Mouse (Mus musculus): Measurements from ENCODE around the gene Hfm1.

The Hfm1 gene

DNA sequence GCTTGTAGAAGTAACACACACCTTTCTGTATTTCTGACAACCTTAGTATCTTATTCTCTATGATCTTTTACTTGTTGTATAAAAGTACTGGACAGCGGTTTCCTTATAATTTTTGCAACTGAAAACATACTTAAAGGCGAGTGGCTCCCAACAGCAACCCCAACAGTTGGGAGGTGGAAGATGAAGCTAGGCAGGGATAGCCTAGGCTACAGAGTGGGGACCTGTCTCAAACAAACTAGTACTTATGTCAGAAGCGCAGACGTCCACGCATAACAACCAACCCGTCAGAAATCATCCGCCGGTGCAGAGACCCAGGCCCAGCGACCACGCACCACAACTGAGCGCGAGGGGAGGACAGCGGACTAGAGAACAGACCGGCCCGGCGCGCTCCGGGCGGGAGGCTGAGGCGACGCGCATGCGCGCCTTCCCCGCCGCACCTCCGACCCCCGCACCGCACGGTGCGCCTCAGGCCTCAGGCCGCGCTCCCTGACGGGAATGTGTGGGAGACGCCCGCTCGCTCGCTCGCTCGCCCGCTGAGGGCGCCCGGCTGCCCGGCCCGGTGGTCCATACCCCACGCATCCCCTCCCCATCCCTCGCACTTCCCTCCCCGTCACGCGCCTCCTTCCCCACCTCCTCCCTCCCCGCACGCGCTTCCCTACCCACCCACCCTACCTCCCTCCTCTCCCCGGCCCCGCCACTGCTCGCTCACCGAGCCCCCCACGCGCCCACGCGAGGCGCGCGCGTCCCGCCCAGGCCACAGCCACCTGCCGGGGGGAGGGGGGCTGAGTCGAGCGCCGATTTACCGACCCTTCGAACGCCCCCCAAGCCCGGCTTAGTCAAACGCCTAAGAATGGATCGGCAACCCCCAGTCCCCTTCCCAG lies at the start of gene Hfm1:
Hfm1 (minus strand) TSS at position 834 of the 881 bp plus-strand sequence.
- peak; percentile 78 for DNase-seq (ENCODE audit: extremely low spot score, low spot score)

DNA sequence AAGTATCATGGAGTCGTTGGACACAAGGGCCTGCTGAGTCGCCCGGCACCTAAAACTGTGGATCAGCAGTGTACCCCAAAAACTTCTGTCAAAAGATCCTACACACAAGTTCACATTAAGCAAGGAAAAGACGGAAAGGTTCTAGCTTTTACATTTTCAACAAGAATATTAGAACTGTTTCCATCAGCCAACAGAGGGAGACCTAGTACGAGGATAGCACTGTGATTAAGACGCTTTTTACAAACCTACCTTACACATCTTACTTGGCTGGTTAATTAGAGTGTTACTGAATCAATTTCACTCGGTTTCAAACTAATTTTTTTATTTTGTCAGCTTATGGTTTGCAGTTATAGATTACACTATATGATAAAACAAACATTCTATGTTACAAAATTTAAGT lies 47.8 kb upstream of the Hfm1 start:
- DNase-seq (ENCODE audit: extremely low spot score, low spot score) = no peak

DNA sequence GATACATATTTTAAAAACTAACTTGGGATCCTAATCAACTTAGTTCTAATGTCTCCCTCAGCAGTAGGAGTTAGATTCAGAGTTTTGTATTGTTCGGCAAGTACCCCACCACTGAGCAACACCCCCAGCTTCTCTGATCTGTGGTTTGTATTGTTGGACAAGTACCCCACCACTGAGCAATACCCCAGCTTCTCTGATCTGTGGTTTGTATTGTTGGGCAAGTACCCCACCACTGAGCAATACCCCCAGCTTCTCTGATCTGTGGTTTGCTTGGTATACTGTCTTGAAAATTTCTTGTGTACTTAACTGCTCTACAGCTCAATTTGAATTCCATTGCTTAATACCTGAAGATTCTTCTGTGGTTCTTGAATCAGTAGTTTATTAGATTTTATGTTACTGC lies 41.5 kb upstream of the Hfm1 start:
- DNase-seq (ENCODE audit: extremely low spot score, low spot score) = no peak

DNA sequence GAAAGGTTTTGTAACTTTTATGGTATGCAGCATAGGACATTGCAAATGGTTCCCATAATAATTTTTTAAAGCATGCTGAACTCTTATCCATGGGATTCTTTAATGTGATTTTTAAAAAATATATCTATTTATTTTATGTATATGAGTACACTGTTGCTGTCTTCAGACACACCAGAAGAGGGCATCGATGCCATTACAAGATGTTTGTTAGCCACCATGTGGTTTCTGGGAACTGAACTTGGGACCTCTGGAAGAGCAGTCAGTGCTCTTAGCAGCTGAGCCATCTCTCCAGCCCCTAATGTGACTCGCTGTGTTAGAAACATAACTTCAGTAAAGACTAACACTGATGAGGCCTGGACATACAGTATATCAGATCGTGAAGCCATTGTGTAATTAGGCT lies 40.3 kb upstream of the Hfm1 start:
- no peak for DNase-seq (ENCODE audit: extremely low spot score, low spot score)

DNA sequence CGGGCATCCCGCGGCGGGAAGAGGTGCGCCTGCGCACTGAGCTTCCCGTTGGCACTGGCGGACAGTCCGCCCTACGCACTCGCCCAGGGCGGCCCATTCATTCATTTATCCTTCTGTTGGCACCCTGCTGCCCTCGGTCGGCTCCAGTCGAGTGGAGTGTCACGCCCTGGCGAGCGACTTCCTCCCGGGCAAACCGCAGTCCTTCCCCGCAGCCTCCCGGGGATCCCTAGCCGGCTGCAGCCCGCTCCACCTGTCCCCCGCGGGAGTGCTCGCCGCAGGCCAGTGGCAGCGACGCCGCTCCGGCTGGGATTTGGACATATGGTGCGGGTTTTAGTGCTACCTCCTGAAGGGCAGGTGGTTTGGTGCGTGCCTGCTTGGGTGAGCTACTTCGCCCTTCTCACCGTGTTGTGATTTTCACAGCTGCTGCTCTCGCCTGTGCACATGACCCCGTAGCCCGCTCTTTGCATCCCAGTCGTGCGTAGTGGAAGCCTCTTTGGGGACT lies 38.4 kb upstream of the Hfm1 start:
- no peak for DNase-seq (ENCODE audit: extremely low spot score, low spot score)

DNA sequence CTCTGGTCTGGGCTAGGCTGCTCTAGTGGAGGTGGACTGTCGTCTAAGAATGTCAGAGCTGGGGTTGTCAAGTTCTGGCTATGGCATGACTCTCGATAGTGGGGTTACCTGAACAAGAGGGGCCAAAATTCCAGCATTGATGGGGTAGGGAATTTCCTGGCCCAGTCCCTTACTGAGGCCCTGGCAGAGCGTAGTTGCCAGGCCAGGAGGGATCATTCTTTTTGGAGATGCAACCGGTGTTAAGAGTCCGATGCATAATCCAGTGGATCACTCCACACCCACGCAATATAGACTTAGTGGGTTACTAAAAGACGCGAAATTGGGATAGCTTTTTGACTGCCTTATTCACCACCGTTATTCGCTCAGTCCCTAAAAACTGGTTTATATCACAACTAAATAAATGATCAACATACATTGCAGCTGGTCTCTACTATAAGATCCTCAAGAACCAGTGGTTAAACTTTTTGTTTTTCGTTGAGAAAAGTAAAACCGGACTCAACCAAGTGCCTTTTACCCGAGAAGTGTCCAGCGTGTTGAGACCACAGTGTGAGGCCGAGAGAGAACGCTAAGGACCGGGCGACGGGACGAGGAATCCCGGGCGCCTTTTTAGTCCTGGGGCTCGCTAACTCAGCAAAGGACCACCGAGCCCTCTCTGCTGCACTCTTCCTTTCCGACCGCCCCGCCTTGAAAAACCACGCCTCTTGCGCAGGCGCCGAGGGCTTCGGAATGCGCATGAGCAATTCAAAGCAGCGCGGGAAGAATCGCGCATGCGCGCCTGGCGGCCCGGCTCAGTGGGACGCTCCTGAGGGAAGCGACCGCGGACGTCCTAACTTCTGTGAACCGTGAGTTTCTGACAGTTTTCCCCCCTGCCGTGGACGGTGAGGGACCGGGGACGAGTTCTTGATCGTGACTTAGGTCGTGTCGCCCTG lies 37.7 kb upstream of the Hfm1 start, which contains the start of gene Cdc7:
Cdc7 (plus strand) TSS at position 739 of the 929 bp plus-strand sequence.
- peak; percentile 98 for DNase-seq (ENCODE audit: extremely low spot score, low spot score)

DNA sequence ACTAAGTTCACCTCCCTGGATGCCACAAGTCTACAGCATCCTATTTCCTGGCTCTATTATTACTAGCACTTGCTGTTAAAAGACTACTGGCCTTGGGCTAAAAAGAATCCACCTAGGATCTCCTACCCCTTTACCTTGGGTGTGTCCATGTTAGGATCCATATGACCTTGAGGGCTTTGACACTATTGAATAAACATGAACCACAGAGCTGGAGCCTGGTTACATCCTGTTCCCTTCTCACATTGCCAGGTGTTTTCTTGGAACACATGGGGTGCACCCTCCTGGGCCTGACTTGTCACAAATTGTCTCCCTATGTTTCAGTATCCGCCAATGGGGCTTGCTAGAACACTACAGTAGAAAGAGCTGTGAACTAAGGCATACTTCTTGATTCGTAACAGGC lies 34.3 kb upstream of the Hfm1 start:
- no peak for DNase-seq (ENCODE audit: extremely low spot score, low spot score)

DNA sequence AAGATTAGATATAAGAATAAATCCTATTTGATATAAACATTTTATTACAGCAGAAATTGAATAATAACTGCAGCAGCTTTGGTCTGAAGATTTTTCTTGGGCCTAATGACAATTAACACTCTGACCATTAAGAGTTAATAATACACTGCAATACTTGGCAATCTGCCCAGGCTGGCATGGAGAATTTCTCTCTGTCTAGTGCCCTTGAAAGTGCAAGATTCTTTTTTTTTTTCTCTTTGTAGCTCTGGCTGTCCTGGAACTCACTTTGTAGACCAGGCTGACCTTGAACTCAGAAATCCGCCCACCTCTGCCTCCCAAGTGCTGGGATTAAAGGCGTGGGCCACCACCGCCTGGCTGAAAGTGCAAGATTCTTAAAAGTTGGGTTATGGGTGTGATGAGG lies 32.9 kb upstream of the Hfm1 start:
- no peak for DNase-seq (ENCODE audit: extremely low spot score, low spot score)

DNA sequence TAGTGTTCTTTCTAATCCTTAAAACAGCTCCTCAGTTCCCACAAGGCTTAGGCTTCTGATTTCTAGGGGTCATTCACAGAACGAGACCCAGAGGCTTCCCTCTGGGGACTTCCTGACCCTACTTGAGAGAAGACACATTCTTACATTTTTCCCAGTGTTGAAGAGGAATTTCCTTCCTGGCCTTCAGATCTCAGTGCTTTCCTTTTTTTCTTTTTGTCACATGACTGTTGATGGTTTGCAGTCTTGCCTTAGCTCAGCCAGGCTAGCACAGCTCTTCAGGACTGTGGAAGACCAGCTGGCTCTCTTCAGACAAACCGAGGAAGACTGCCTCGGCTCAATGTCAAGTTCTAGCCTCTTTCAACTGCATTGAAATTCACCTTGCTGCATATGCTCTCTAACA lies 30.3 kb upstream of the Hfm1 start:
- DNase-seq (ENCODE audit: extremely low spot score, low spot score) = no peak

DNA sequence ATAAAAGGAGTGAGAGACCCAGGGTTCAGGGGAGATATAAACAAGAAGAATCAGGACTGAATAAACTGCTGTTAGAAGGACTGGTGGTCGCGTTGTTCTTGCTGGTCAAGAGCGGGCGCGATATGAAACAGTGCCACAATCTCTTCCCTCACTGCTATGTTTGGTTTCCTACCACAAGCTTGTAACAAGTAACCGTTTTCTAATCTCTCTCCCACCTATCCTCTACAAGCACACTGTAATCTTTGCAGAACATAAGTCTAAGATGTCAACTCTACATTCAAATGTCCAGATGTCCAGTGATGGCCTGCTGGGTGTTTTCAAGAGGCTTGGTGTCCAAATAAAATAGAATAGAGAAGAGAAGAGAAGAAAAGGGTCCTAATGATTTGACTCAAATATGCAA lies 22.6 kb upstream of the Hfm1 start:
- DNase-seq (ENCODE audit: extremely low spot score, low spot score) = no peak

DNA sequence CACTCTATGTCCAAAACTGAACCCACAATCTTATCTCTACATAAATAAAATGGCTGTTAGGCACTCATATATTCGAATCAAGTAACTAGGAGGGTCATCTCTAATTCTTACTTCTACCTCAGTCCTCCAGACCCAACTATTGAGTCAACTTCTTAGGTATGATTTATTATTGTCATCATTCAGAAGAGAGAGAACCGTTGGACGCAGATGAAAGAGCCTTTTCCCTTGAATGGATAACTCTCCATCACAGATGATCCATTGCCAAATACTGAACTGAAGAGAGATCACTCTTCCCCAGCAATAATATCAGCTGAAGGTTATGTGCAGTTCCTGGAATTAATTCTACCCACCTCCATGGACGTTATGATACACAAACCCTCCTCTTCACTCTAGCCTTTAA lies 20.2 kb upstream of the Hfm1 start:
- no peak for DNase-seq (ENCODE audit: extremely low spot score, low spot score)

DNA sequence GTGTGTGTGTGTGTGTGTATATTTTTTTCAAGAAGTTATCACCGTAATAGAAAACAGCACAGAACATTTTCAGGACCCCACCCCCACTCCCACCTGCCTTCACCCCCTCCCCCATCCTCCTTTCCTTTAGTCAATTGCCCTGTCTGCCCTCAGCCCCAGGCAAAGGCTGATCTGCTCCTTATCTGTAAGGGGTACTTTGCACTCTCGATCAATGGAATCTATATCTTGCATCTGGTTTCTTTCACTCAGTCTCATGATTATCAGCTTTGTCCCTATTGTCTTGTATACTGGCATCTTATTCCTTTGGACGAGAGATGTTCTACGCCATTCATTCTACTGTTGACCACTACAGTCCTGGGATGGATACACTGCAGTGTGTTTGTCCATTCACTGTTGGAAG lies 1.9 kb upstream of the Hfm1 start:
- no peak for DNase-seq (ENCODE audit: extremely low spot score, low spot score)

DNA sequence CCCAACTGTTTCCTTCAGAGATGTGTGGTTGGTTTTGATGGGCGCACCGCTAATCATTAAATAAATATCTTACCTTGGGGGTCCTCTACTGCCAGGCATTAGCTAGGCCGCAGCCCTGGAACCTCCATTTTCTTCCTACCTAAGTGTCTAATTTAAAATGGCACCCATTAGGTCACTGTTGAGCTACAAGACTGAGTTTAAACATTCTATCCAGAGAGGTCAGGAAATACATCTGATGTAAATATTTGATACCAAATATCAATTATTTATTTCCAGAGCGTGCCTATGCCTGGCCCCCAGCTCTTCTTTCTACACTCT lies 207 bp upstream of the Hfm1 start:
- no peak for DNase-seq (ENCODE audit: extremely low spot score, low spot score)

DNA sequence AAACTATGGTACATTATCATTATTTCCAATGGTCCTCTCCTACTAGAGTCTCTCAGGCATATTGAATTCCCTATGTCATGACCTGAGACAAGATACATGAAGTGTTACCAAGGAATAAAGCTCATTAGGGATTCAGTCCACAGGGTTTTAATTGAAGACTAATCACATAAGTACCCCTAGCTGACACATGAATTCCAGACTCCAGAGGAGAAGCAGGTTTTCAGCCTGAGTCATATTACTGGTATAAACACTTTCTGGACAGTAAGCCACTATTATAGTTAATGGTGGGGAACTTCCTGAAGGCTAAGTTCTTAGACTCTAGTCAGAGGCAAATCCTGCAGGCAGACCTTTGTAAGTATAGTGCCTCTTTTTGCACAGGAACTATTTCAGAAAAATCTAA lies 6.8 kb downstream of the Hfm1 start:
- no peak for DNase-seq (ENCODE audit: extremely low spot score, low spot score)

DNA sequence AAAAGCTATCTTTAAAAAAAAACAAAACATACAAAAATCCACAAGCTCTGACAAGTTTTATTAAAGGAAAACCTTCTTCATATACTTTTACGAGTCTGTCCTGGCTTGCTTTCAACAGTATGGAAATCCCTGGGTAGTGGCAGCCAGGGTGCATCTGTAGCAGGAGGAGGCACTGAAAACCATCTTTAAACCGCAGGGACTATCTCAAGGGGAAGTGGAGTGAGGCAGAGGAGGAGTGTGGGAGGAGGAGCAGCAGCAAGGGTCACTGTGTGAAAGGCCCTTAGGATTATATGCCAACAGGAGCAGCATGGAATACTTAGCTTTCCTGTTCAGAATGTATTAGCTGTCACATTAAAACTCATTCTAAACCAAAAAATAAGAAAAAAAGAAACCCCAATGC lies 29.2 kb downstream of the Hfm1 start:
- DNase-seq (ENCODE audit: extremely low spot score, low spot score) = no peak

DNA sequence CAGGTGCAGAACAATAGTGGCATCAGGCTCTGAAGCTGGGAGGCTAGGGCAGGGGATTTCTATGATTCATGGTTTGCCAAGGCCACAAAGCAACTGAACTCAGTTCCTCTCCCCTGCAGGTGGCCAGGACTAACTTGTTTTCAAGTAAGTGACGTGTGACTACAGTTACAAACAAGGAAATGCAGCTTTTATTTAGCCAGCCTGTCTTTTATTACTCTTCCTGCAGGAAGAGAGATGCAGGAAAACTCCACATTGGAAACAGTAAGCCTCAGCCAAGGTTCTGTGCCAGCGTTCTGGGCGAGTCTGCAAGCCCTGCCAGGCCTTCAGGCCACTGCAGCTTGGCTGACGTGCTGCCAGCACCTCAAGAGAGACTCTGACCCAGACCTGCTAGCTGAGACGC lies 34.3 kb downstream of the Hfm1 start:
- no peak for DNase-seq (ENCODE audit: extremely low spot score, low spot score)

DNA sequence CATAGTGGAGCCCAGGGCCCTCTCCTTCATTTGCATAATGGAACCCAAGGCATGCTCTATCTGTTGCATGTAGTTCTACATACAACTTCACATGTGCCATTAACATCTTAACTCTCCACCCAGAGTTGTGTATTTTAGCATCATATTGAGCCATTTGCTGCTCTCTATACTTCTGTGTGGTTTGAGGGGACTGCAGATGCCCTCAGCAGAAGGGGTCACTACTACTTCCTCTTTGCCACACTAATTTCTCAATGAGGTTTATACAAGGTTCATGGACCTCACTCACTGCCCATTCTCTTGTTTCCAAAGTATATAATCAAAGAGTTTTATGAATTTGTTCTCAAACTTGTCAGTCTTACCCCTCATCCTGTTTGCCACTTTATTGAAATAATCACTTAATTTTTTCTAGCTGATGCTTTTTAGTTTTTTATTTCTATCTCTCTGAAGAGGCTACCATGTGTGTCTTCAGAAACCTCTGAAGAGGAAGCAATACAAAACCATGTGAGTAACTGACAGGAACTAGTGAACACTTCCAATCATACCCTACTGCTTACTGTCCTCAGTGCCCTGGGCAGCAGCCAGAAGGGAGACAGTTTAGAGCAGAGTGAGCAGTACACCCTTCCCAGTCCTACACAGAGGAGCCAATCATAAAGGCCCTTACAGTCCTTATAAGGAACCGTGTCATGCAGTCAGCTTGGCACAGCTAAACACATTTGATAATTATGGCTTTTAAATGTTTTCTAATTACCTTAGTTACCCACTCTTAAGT lies 38.6 kb downstream of the Hfm1 start:
- DNase-seq (ENCODE audit: extremely low spot score, low spot score) = no peak

DNA sequence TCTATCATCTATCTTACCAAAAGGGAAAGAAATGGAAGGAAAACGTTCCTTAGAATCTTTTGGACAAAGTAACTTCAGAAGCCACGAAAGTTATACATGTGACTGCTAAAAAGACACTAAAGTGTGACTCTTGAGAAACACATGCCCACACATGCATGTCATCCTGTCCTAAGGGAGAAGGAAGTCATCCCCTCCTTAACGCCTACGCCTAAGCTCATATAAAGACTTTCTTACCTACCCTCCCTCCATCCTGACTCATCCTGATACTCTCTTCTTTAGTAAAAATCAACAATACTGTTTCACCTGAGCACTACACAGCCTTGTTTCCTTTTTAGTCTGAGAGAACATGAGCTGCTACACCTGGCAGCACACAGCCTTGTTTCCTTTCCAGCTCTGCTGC lies 40.6 kb downstream of the Hfm1 start:
- DNase-seq (ENCODE audit: extremely low spot score, low spot score) = no peak

DNA sequence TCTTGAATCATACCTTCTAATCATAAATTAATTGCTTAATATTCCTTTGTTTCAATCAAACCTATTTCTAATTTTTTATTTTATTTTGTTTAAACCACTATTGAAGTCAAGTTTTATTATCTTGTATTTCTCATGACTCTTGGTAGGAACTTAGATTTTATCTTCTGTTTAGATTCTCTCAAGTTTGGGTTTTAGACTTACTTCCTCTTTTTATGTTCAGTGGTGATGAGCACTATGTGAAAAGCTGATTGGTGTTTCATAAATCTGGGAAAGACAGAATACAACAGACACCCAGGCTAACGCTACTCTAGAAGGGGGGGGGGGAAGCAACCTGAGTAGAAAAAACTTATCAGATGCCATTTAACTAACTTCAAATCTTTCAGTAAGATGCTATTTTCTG lies 49.7 kb downstream of the Hfm1 start:
- DNase-seq (ENCODE audit: extremely low spot score, low spot score) = no peak

DNA sequence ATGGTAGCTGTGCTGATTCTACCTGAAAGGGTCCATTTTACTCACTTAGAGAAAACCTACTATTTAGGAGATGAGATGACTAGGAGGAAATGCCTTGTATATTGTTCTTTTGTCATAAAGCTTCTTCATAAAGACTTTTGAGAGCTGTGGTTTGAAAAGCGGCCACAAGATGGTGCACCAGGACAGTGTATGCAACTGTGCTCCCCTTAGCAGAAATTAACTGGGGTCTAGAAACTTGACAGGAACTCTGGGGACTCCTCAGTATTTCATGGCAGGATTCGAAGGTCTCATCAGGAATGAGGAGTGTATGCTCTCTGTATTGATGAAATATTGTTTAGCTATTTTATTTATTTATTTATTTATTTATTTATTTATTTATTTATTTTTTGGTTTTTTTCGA lies 65.7 kb downstream of the Hfm1 start:
- peak; percentile 57 for DNase-seq (ENCODE audit: extremely low spot score, low spot score)

DNA sequence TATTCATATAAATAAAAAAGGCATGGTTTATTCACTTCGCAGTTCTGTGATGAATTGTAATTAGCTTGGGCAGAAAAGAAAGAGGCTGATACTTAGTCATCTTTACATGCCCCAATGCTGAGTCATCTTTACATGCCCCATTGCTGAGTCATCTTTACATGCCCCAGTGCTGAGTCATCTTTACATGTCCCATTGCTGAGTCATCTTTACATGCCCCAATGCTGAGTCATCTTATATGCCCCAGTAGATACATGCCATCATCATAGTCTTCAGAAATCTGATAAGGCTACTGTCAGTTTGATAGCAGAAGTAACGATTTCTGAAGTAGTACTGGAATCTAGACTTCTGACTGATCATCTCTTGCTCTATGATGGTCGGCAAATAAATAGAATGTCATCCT lies 72.8 kb downstream of the Hfm1 start:
- DNase-seq (ENCODE audit: extremely low spot score, low spot score) = no peak

DNA sequence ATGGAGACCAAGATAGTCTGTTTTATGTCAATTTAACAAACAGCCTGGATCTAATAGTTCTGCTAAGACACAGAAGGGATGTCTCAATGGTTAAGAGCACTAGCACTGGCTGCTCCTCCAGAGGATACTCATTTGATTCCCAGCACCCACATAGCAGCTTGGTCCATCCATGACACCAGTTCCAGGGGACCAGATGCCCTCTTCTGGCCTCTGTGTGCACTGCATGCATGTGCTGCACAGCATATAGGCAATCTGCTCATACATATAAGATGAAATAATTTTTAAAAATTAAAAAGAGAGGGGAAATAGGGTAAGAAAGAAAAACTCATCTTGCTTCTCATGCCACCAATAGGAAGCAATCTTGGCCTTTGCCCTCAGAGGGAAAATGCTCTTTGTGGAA lies 79.1 kb downstream of the Hfm1 start:
- no peak for DNase-seq (ENCODE audit: extremely low spot score, low spot score)
